Mouse (Mus musculus) hindbrain, embryonic 11.5 days (tissue): ENCODE measurements around the gene Ric8b. TPM values are rescaled to one million over a fixed set of nuclear protein-coding genes. Genes with fewer than 3 reads are reported as not detected.

Experiments
- ATAC-seq: fragments of 200-750 bp; cut with Nextera tagmentation; 2 replicates; pipeline ENCODE4 v1.8.0; 2017; ENCODE audit warnings: mild to moderate bottlenecking, moderate TSS enrichment, moderate library complexity; ENCODE audit not compliant: low FRiP score
- DNase-seq: peaks from one replicate; pipeline ENCODE4 v3.0.0-alpha.2; 2015; ENCODE audit warnings: low spot score
- H3K27ac ChIP-seq: fragments of 300-500 bp; sonication (generic); 2 replicates; pipeline ENCODE4 v1.5.1; 2014; ENCODE audit warnings: mild to moderate bottlenecking, low read depth, low read length
- H3K27me3 ChIP-seq: fragments of 300-500 bp; sonication (generic); 2 replicates; pipeline ENCODE4 v1.6.1; 2014; ENCODE audit warnings: mild to moderate bottlenecking, low read length, moderate library complexity, mixed read lengths; ENCODE audit not compliant: control insufficient read depth, insufficient read depth
- H3K36me3 ChIP-seq: fragments of 300-500 bp; sonication (generic); 2 replicates; pipeline ENCODE4 v1.6.1; 2014; ENCODE audit warnings: mild to moderate bottlenecking, low read length, moderate library complexity, mixed read lengths; ENCODE audit not compliant: control insufficient read depth, insufficient read depth
- H3K4me1 ChIP-seq: fragments of 300-500 bp; sonication (generic); replicated peaks from 2 replicates; pipeline ENCODE4 v1.6.1; 2014; ENCODE audit warnings: low read length, mixed read lengths; ENCODE audit not compliant: control insufficient read depth, insufficient read depth
- H3K4me2 ChIP-seq: fragments of 300-500 bp; sonication (generic); replicated peaks from 2 replicates; pipeline ENCODE4 v1.6.1; 2014; ENCODE audit warnings: mild to moderate bottlenecking, low read depth, low read length
- H3K4me3 ChIP-seq: fragments of 300-500 bp; sonication (generic); 2 replicates; pipeline ENCODE4 v1.5.1; 2014; ENCODE audit warnings: low read depth, low read length
- H3K9ac ChIP-seq: fragments of 300-500 bp; sonication (generic); 2 replicates; pipeline ENCODE4 v1.6.1; 2014; ENCODE audit warnings: low read depth, low read length
- H3K9me3 ChIP-seq: fragments of 300-500 bp; sonication (generic); 2 replicates; pipeline ENCODE4 v1.6.1; 2016; ENCODE audit warnings: low read length; ENCODE audit not compliant: control insufficient read depth
- WGBS: fragments of 180-500 bp; shearing (Covaris S2); extraction: QIAGEN DNeasy Blood & Tissue Kit; methylation state at CpG from one replicate; pipeline ENCODE4 v1.1.7; 2014; 5-methylcytosine and 5-hydroxymethylcytosine counted together
- polyA plus RNA-seq: library from polyadenylated mRNA; unstranded; fragments of >200 nt; fragmentation: Nextera tagmentation; extraction: Ambion mirVana; gene quantifications from 2 replicates; pipeline ENCODE4 v1.2.1, GENCODE M21; 2014

The Ric8b gene
- polyA plus RNA-seq, 1 experiment from 2014 or later, result 33.7 TPM

DNA sequence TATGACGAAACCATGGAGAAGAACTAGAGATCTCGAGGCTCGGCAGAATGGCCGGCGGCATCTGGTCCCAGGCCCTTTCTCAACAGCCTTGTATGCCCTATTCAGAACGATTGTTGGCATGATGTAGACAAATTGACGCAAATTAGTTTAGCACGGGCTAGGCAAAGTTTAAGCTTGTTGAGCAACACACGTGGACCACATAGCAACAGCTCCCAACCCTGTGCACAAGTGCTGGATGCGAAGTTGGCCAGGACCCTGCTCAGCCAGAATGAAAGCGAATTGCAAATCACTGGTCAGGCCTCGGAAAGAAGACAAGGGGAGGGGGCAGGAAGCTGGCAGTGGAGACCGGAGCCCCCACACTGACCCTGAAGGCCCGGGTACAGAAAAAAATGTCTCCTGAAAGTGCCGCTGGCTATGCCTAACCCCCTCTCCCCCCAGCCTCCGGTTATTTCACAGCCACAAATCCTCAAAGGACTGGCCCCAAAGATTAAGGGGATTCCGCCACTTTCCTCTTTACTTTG lies 126.8 kb downstream of the Ric8b start:
- Histone ChIP-seq H3K36me3 (no peaks in the 10 kb centered on the region), H3K27ac (no peak overlapping the region), H3K4me3 (0 out of 2 replicates have a peak overlapping the region, but pooled peaks have one; percentile 6), H3K4me1 (no peaks in the 10 kb centered on the region), H3K4me2 (peak overlapping the region; percentile 42), H3K9ac (no peak overlapping the region), H3K27me3 (peaks cover 14% of the 10 kb centered on the region), H3K9me3 (no peaks in the 10 kb centered on the region)
- 5% methylated on average over 17 of the region's 17 CpGs for WGBS
- DNase-seq, result peak; percentile 66
- ATAC-seq, result peak; percentile 78

DNA sequence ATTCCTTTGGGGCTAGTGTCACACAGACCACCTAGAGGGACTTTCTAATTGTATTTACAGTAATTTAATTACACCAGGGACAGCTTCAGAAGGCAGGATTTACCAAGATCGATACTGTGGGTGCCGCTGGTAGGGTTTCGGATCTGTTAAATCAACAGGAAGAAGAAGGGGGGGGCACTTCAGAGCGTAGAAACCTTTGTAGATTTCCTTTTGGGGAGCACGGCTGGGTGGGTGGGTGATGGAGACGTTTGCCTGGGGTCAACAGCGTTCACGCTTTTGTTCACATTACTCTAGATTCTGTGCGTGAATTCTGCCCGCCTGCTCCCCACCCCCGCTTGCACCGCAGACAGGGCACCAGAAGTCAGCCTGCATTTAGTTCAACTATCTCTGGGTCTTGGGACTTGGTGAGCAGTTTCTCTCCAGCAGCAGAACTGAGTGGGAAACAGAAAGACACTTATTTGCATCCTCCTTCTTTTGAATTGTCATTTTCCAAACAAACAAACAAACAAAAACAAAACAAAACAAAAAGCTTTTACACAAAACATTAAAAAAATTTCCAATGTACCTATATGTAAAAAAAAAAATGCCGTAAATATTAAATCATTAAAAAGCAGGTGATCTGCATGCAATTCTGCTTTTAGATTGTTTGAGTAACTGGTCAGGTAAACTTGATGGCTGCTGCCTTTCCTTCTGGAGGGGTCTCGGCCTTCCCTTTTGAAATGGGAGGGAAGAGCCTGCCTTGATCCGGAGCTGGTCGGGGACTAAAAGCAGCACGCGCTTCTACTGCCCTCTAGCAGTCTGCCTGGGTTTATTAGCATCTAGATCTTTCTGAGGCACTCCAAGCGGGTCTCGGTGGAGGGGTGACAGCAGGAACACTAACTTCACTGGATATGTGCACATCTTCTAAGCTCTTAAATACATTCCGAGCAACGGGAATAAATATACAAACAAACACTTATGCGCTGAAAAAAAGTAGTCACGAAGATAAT lies 127.6 kb downstream of the Ric8b start:
- WGBS, result 8% methylated on average over 24 of the region's 24 CpGs
- no peaks in the 10 kb centered on the region for H3K4me1 ChIP-seq
- ATAC-seq (no peak), DNase-seq (peak; percentile 65)
- 0 out of 2 replicates have a peak overlapping the region, but pooled peaks have one; percentile 6 for H3K4me3 ChIP-seq
- H3K9ac ChIP-seq, result no peak overlapping the region
- peak overlapping the region; percentile 42 for H3K4me2 ChIP-seq
- H3K27me3 ChIP-seq, result peaks cover 14% of the 10 kb centered on the region
- H3K9me3 ChIP-seq, result no peaks in the 10 kb centered on the region
- H3K36me3 ChIP-seq, result no peaks in the 10 kb centered on the region
- H3K27ac ChIP-seq, result no peak overlapping the region

GRCm38 (mm10) chr10:85046585-85046984 lies 129.2 kb downstream of the Ric8b start:
- ATAC-seq (no peak), DNase-seq (peak; percentile 54)
- H3K4me3 ChIP-seq, result no peak overlapping the region
- no peak overlapping the region for H3K27ac ChIP-seq
- H3K4me1 ChIP-seq, result no peaks in the 10 kb centered on the region
- H3K27me3 ChIP-seq, result peaks cover 12% of the 10 kb centered on the region
- no peak overlapping the region for H3K4me2 ChIP-seq
- WGBS, result 36% methylated on average over 5 of the region's 5 CpGs
- H3K9ac ChIP-seq, result no peak overlapping the region
- H3K9me3 ChIP-seq, result no peaks in the 10 kb centered on the region
- H3K36me3 ChIP-seq, result no peaks in the 10 kb centered on the region

GRCm38 (mm10) chr10:85048008-85048407 lies 130.6 kb downstream of the Ric8b start:
- Histone ChIP-seq H3K27ac (no peak overlapping the region), H3K9ac (no peak overlapping the region), H3K4me1 (no peaks in the 10 kb centered on the region), H3K4me3 (no peak overlapping the region), H3K36me3 (no peaks in the 10 kb centered on the region), H3K27me3 (peaks cover 2% of the 10 kb centered on the region; the same call in 1 of the 2 replicates), H3K9me3 (no peaks in the 10 kb centered on the region), H3K4me2 (no peak overlapping the region)
- WGBS, result 93% methylated on average over 8 of the region's 8 CpGs
- no peak for DNase-seq
- ATAC-seq, result no peak

DNA sequence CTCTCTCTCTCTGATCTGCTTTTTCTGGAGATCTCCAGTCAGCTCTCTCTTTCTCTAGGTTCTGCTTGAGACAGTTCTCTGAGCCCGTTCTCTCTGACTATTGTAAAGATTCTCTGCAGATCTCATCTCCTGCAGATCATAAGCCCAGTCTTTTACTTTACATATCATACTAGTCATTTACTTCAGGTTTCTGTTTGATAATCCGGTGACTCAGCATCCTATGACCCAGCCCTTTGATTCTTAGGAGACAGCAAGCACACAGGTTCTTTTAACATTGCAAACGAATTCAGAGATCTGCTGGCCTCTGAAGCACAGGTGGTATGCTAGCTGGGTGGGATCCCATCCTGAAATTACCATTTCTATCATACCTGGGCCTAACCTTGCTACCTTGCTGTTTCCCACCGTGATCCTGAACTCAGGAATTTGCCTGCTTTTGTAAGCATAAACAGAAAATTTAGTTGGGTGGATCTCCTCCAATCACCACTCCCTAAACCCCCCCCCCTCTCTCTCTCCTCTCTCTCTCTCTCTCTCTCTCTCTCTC lies 133.3 kb downstream of the Ric8b start:
- WGBS, result 55% methylated on average over 4 of the region's 4 CpGs
- ATAC-seq, result no peak
- no peaks in the 10 kb centered on the region for H3K4me1 ChIP-seq
- H3K9me3 ChIP-seq, result no peaks in the 10 kb centered on the region
- H3K9ac ChIP-seq, result no peak overlapping the region
- H3K4me3 ChIP-seq, result no peak overlapping the region
- no peak for DNase-seq
- H3K4me2 ChIP-seq, result no peak overlapping the region
- no peak overlapping the region for H3K27ac ChIP-seq
- peaks cover 2% of the 10 kb centered on the region; the same call in 1 of the 2 replicates for H3K27me3 ChIP-seq
- H3K36me3 ChIP-seq, result no peaks in the 10 kb centered on the region

DNA sequence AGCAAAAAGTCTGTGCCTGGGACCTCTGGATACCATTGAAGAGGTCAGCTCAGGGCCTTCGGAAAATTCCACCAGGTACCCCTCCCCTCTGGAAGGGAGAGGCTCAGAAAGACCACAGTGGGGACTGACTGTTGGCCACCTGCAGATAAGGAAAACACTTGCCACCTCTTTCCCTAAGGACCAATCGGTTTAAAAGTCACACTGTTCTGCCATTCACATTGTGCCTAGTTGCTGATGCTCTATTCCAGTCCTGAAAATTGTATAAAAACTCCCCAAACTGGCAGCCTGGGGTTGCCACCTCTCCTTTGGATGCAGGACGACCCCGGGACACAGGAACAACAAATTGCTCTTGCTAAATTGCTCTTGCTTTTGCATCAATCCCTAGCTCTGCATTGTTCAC lies 135.0 kb downstream of the Ric8b start:
- Histone ChIP-seq H3K4me1 (no peaks in the 10 kb centered on the region), H3K36me3 (no peaks in the 10 kb centered on the region), H3K4me2 (no peak overlapping the region), H3K27me3 (no peaks in the 10 kb centered on the region), H3K9ac (no peak overlapping the region), H3K27ac (no peak overlapping the region), H3K9me3 (no peaks in the 10 kb centered on the region), H3K4me3 (no peak overlapping the region)
- no peak for ATAC-seq
- WGBS, result 29% methylated on average over 4 of the region's 4 CpGs
- no peak for DNase-seq

- ATAC-seq, result no peak
- no peak for DNase-seq
- Histone ChIP-seq H3K36me3 (no peaks in the 10 kb centered on the region), H3K4me2 (no peak overlapping the region), H3K9ac (no peak overlapping the region), H3K27ac (no peak overlapping the region), H3K27me3 (no peaks in the 10 kb centered on the region), H3K4me3 (no peak overlapping the region), H3K9me3 (no peaks in the 10 kb centered on the region), H3K4me1 (no peaks in the 10 kb centered on the region)
- WGBS, result 90% methylated on average over 2 of the region's 2 CpGs
These were observed 137.5 kb downstream of the Ric8b start for GRCm38 (mm10) chr10:85054876-85055275.
